Mouse (Mus musculus) liver, adult 2 months (tissue): Measurements from ENCODE around the gene Ppm1h. TPM values are rescaled to one million over a fixed set of nuclear protein-coding genes. Genes with fewer than 3 reads are reported as not detected.

Experiments
- DNase-seq: peaks from one replicate; pipeline ENCODE4 v3.0.0-alpha.2; 2011; ENCODE audit warnings: low read depth, low spot score; ENCODE audit errors: extremely low read depth
- H3K27ac ChIP-seq: fragments of 200-500 bp; replicated peaks from 2 replicates; pipeline ENCODE4 v1.5.1; 2012; ENCODE audit warnings: low read depth, mild to moderate bottlenecking, control low read depth, inconsistent platforms, low read length; ENCODE audit not compliant: insufficient read depth
- H3K27me3 ChIP-seq: fragments of 200-500 bp; 2 replicates; pipeline ENCODE4 v1.6.1; 2012; ENCODE audit warnings: mild to moderate bottlenecking, moderate library complexity, low read length, inconsistent platforms; ENCODE audit not compliant: control insufficient read depth, insufficient read depth
- H3K36me3 ChIP-seq: fragments of 200-500 bp; 2 replicates; pipeline ENCODE4 v1.6.1; 2012; ENCODE audit warnings: low read length, inconsistent platforms; ENCODE audit not compliant: control insufficient read depth, insufficient read depth
- H3K4me1 ChIP-seq: fragments of 200-500 bp; 2 replicates; pipeline ENCODE4 v1.6.1; 2011; ENCODE audit warnings: low read length; ENCODE audit not compliant: control insufficient read depth, insufficient read depth
- H3K4me3 ChIP-seq: fragments of 200-500 bp; 2 replicates; pipeline ENCODE4 v1.5.1; 2011; ENCODE audit warnings: low read depth, mild to moderate bottlenecking, control low read depth, low read length, moderate library complexity; ENCODE audit not compliant: insufficient read depth
- H3K79me2 ChIP-seq: fragments of 200-500 bp; 2 replicates; pipeline ENCODE4 v1.6.1; 2012; ENCODE audit warnings: inconsistent platforms, mild to moderate bottlenecking, low read length, moderate library complexity; ENCODE audit not compliant: control insufficient read depth, insufficient read depth
- H3K9ac ChIP-seq: fragments of 200-500 bp; 2 replicates; pipeline ENCODE4 v1.6.1; 2012; ENCODE audit warnings: low read depth, mild to moderate bottlenecking, control low read depth, inconsistent platforms, low read length
- CTCF ChIP-seq: fragments of 200-500 bp; IDR thresholded peaks from 2 replicates; pipeline ENCODE4 v1.5.1; 2011; ENCODE audit warnings: low read depth, low read length, control low read depth
- POLR2A ChIP-seq: fragments of 200-500 bp; IDR thresholded peaks from 2 replicates; pipeline ENCODE4 v1.6.1; 2011; ENCODE audit warnings: low read length, control low read depth; ENCODE audit not compliant: insufficient read depth; ENCODE audit errors: extremely low read depth
- WGBS: fragments of 180-500 bp; shearing (Covaris S2); methylation state at CpG from one replicate; pipeline ENCODE4 v1.1.7; 2018; 5-methylcytosine and 5-hydroxymethylcytosine counted together
- polyA plus RNA-seq: library from polyadenylated mRNA; depleted of rRNA; stranded (reverse); fragments of >200 nt; gene quantifications from 2 replicates; pipeline ENCODE4 v1.2.3, GENCODE M21; 2012
- total RNA-seq: library from RNA; depleted of rRNA; stranded (reverse); fragments of >200 nt; gene quantifications from 2 replicates; pipeline ENCODE4 v1.2.3, GENCODE M21; 2014

The Ppm1h gene
- total and polyA plus RNA-seq, 2 experiments, result 1.5 to 3.7 TPM

- 87% methylated on average over 6 of the region's 6 CpGs for WGBS
- DNase-seq, result no peak
- Histone ChIP-seq H3K27me3 (no peaks in the 10 kb centered on the region), H3K9ac (no peak overlapping the region), H3K36me3 (no peaks in the 10 kb centered on the region), H3K4me3 (no peak overlapping the region), H3K4me1 (no peaks in the 10 kb centered on the region), H3K79me2 (no peaks in the 10 kb centered on the region), H3K27ac (no peak overlapping the region)
- TF ChIP-seq POLR2A (no peak), CTCF (no peak)
Measured at GRCm38 (mm10) chr10:122711381-122711811, 32.8 kb downstream of the Ppm1h start.

DNA sequence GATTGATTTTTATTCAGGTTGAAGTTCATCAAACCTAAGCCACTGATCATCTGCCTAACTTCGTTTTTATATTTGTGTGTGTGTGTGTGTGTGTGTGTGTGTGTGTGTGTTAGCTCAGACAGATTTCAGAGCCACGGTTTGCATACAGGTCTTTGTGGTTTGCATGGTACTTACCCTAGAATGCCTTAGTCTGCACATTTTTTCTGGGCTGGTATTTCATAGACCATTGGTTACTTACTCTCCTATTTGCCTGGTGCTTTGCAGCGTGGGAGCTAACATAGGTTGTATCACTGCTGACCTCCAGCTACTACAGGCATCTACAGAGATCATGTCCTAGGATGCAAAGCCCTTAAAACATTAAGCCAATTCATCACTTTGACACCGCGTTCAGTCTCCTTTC lies 33.7 kb downstream of the Ppm1h start:
- H3K79me2 ChIP-seq, result no peaks in the 10 kb centered on the region
- H3K9ac ChIP-seq, result no peak overlapping the region
- H3K36me3 ChIP-seq, result no peaks in the 10 kb centered on the region
- 70% methylated on average over 5 of the region's 5 CpGs for WGBS
- TF ChIP-seq POLR2A (no peak), CTCF (no peak)
- no peaks in the 10 kb centered on the region for H3K27me3 ChIP-seq
- no peak overlapping the region for H3K4me3 ChIP-seq
- H3K27ac ChIP-seq, result no peak overlapping the region
- DNase-seq, result no peak
- no peaks in the 10 kb centered on the region for H3K4me1 ChIP-seq

- Histone ChIP-seq H3K4me3 (no peak overlapping the region), H3K27me3 (no peaks in the 10 kb centered on the region), H3K79me2 (no peaks in the 10 kb centered on the region), H3K27ac (no peak overlapping the region), H3K4me1 (no peaks in the 10 kb centered on the region), H3K9ac (no peak overlapping the region), H3K36me3 (no peaks in the 10 kb centered on the region)
- no peak for TF ChIP-seq CTCF
- no peak for TF ChIP-seq POLR2A
- no peak for DNase-seq
- WGBS, result 92% methylated on average over 12 of the region's 12 CpGs
Measured at GRCm38 (mm10) chr10:122715856-122716255, 37.3 kb downstream of the Ppm1h start.

DNA sequence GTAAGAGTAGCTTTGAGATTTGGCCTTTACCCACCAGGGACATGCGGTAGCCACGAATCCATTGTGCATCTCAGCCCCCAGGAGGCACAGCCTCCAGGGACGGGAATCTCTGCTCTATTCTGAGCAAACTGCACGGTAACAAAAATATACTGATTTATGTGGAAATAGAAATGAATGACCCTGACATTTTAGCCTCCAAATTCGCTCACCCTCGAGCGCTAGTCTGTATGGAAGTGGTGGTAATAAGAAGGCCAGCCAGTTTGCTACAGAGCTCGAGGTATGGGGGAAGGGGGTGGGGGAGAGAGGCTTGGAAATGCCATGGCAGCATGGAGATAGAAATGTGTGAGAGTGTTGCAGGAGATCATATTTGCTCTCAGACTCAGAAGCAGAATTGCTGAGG lies 37.7 kb downstream of the Ppm1h start:
- Histone ChIP-seq H3K9ac (no peak overlapping the region), H3K27ac (no peak overlapping the region), H3K79me2 (no peaks in the 10 kb centered on the region), H3K36me3 (no peaks in the 10 kb centered on the region), H3K27me3 (no peaks in the 10 kb centered on the region), H3K4me3 (no peak overlapping the region), H3K4me1 (no peaks in the 10 kb centered on the region)
- no peak for DNase-seq
- WGBS, result 80% methylated on average over 8 of the region's 8 CpGs
- TF ChIP-seq CTCF (no peak), POLR2A (no peak)

GRCm38 (mm10) chr10:122716739-122717474 lies 38.3 kb downstream of the Ppm1h start:
- no peak overlapping the region for H3K9ac ChIP-seq
- H3K4me1 ChIP-seq, result no peaks in the 10 kb centered on the region
- H3K27ac ChIP-seq, result no peak overlapping the region
- H3K4me3 ChIP-seq, result no peak overlapping the region
- DNase-seq, result no peak
- no peaks in the 10 kb centered on the region for H3K27me3 ChIP-seq
- no peaks in the 10 kb centered on the region for H3K79me2 ChIP-seq
- WGBS, result 84% methylated on average over 14 of the region's 14 CpGs
- TF ChIP-seq POLR2A (no peak), CTCF (no peak)
- no peaks in the 10 kb centered on the region for H3K36me3 ChIP-seq

- Histone ChIP-seq H3K27ac (no peak overlapping the region), H3K9ac (no peak overlapping the region), H3K4me1 (no peaks in the 10 kb centered on the region), H3K79me2 (no peaks in the 10 kb centered on the region), H3K4me3 (no peak overlapping the region), H3K36me3 (no peaks in the 10 kb centered on the region), H3K27me3 (no peaks in the 10 kb centered on the region)
- WGBS, result 83% methylated on average over 14 of the region's 14 CpGs
- DNase-seq, result no peak
- TF ChIP-seq CTCF, result no peak
- no peak for TF ChIP-seq POLR2A
Measured at GRCm38 (mm10) chr10:122717754-122718415, 39.3 kb downstream of the Ppm1h start.
